Mouse (Mus musculus) heart, adult 2 months (tissue): ENCODE data around the gene Gkap1.
A peak's percentile ranks its signal among the peaks of the same experiment; 100 is the strongest.

Experiments used
- CTCF ChIP-seq: fragments of 200-600 bp; IDR thresholded peaks from 2 replicates; pipeline ENCODE4 v1.8.1; 2022; ENCODE audit warnings: antibody characterized with exemption, mild to moderate bottlenecking, moderate library complexity
- EP300 ChIP-seq: fragments of 200-500 bp; IDR thresholded peaks from 2 replicates; pipeline ENCODE4 v1.6.1; 2011; ENCODE audit warnings: low read depth, low read length, control low read depth; ENCODE audit not compliant: insufficient read depth
- POLR2A ChIP-seq: fragments of 200-500 bp; IDR thresholded peaks from 2 replicates; pipeline ENCODE4 v1.6.1; 2011; ENCODE audit warnings: mild to moderate bottlenecking, low read depth, low read length, control low read depth; ENCODE audit not compliant: insufficient read depth

DNA sequence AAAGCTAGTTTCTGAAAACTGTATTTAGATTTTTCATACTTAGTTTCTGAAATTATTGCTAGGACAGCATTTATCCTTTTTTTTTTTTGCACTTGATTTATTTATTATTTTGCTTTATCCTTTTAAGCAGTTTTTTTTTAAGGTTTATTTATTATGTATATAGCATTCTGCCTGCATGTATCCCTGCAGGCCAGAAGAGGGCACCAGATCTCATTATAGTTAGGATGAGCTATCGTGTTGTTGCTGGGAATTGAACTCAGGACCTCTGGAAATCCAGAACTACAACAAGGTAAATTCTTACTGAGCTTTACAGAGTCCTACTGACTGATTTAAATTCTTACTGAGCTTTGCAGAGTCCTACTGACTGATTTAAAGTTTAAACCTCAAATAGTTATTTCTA is 22.2 kb downstream of the Gkap1 start:
- TF ChIP-seq EP300 (no peak), CTCF (peak; percentile 63), POLR2A (no peak)
